Mouse (Mus musculus) megakaryocyte progenitor cell, adult 5-6 weeks (primary cell): ENCODE measurements around the gene H2al1e. TPM values are rescaled to one million over a fixed set of nuclear protein-coding genes. Genes with fewer than 3 reads are reported as not detected.
"Not testable (repeated sequence)": the region's sequence is repeated elsewhere in the genome, so short reads cannot be mapped to it uniquely, and the experiment has no call there.

Source experiments
- ATAC-seq: replicated peaks from 2 replicates; pipeline ENCODE4 v1.8.0; 2016; ENCODE audit warnings: mild to moderate bottlenecking, moderate TSS enrichment, inconsistent platforms; ENCODE audit not compliant: poor library complexity
- total RNA-seq, 2 experiments: library from RNA; stranded (forward) in 1 of 2; stranded (reverse) in 1 of 2; fragments of 157-497, 149-512 nt in 1 of 2; fragments of 200-1000 nt in 1 of 2; gene quantifications; 2 replicates each; pipeline versions ENCODE4 v1.2.3 to v1.2.4; 2015 to 2017

The H2al1e gene
- total RNA-seq (2015) (not detected in 2 replicates), total RNA-seq (2017) (not detected in 2 replicates)

- not testable (repeated sequence) for ATAC-seq
Observed at GRCm38 (mm10) chrX:11311634-11312033, at the start of gene H2al1e. TSS of gene H2al1e (plus strand) at chrX:11311934.

DNA sequence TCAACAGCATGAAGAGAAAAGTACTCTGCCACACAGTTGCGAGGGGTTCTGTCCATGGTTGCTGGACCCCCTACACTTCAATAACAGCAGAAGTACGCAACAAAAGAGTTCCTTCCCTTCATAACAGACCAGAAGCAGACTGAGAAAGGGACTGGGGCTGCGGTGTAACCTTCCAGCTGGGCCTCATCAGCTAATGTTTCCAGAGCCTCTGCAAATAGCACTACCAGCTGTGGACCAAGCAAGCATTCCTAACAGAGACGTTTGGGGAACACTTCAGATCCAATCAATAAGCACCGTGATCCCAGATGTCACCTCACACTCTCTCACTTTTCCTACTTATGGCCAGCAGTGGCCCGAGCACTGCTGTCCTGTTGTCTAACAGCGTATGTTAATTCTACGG, 46.8 kb upstream of the H2al1e start:
- no peak for ATAC-seq

DNA sequence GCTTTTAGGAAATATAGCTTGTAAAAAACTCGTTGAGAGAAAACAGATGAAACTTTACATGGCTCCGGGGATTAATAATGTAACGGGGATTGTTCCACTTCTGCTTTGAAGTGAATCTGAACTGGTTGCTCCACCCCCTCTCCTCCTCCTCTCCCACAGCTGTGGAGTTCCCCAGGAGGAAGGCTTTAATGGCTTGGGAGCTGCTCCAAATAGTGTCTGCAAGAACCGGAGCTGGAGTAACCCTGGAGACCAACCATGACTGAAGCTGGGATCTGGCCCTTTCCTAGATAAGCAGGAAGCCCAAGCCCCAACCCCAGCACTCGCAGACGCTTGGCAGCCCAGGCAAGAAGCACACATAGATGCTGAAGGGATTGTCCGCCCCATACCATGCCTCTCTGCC, 43.9 kb upstream of the H2al1e start:
- ATAC-seq = no peak

GRCm38 (mm10) chrX:11269074-11269473, 42.7 kb upstream of the H2al1e start:
- ATAC-seq = no peak

DNA sequence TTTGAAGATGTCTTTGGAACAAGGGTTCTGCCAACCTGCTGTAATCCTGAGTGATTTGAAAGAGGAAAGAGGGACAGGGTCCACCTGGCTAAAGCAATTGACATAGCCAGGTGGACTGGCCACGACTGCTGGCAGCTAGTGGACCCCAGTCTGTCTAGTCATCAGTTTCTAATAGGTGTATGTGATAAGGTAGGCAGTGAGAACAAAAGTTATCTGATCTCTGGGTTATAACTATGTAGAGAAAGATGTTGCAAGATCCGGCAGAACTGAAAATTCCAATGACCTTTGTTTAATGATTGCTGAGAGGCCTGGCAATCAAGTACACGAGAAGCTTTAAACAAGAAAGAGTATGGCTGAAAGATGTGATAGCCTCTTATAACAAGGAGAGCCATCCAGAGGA, 38.5 kb upstream of the H2al1e start:
- no peak for ATAC-seq

DNA sequence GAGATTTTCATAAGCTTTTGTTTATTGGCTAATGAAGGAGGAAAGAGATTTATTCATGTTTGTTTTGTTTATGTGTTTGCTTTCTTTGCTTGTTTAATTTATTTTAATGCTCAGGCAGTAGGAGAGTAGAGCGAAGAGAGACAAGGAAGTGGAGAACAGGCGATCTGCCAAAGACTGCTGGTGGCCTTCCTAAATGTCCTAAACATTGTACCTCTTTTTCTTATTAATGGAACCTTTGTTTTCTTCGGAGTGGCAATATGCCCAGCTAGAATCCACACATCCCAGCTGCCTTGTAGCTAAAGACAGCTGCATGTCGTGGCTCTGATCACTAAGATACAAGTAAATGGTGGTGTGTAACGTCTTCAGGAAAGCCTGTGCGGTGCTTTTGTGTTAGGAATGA, 34.7 kb upstream of the H2al1e start:
- no peak for ATAC-seq

- ATAC-seq = no peak
Observed at GRCm38 (mm10) chrX:11280741-11281140, 31.0 kb upstream of the H2al1e start.

DNA sequence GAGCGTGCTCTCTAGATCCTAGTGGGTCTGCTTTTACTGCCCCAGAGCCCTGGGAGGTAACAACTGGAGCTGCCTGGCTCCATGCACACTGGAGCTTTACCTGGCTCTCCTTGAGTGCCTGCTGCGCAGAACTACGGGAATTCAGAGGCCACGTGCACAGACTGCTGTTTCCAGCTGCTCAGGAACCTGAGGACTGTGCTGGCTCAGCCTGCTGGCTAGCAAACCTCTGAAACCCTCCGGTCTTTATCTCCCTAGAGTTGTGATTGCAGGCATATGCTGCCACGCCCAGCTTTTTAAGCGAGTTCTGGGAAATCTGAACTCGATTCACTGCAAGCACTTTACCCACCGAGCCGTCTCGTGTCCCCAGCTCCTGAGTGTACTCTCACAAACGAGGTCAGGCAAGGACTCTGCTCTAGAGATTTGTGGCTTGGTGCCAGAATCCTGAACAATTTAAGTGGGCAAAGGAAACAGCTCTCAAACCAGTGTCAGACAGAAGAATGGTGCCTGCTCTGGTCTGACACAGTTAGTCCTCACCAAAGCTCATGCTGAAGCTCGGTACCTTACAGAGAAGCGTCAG, 23.3 kb upstream of the H2al1e start:
- no peak for ATAC-seq

DNA sequence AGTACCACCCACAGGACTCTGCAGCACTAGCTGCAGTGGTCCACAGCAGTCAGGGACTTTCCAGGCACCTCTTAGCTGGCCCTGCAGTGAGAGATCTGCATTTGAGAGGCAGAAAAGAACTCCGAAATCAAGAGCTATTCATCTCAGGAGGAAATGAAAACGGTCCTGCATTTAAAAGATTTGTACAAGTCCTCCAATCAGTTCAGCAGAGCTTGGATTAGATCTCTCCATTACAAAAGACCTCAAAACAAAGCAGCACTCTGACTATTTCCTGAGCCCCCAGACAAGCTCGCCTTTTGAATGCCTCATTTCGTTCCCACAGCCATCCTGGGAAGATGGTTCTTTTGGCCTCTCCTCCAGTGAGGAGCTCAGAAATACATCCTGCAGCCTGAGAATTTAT, 22.5 kb upstream of the H2al1e start:
- no peak for ATAC-seq

DNA sequence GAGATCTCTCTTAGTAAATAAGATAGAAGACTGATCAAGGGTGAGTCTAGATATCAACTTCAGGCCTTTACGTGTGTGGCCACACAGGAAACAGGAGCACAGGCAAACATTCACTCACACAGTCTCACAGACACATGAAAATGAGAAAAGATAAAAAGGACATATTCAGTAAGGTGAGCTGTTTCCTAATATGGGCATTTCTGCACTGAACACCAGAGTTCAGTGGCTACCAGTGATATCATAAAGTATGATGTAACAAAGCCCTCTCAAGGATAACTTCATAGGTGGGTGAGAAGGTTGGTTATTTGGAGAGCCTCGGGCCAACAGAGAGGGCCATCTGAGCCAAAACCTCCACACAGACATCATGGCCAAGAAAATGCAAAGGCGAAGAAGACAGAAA, 12.8 kb upstream of the H2al1e start, which contains the start of gene H2al1a:
TSS of gene H2al1a (plus strand) at position 301 of the 400 bp plus-strand sequence.
- ATAC-seq = not testable (repeated sequence)

DNA sequence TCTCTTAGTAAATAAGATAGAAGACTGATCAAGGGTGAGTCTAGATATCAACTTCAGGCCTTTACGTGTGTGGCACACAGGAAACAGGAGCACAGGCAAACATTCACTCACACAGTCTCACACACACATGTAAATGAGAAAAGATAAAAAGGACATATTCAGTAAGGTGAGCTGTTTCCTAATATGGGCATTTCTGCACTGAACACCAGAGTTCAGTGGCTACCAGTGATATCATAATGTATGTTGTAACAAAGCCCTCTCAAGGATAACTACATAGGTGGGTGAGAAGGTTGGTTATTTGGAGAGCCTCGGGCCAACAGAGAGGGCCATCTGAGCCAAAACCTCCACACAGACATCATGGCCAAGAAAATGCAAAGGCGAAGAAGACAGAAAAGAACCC, 9.6 kb upstream of the H2al1e start, which contains the start of gene H2al1b:
TSS of gene H2al1b (plus strand) at position 301 of the 400 bp plus-strand sequence.
- ATAC-seq = not testable (repeated sequence)

DNA sequence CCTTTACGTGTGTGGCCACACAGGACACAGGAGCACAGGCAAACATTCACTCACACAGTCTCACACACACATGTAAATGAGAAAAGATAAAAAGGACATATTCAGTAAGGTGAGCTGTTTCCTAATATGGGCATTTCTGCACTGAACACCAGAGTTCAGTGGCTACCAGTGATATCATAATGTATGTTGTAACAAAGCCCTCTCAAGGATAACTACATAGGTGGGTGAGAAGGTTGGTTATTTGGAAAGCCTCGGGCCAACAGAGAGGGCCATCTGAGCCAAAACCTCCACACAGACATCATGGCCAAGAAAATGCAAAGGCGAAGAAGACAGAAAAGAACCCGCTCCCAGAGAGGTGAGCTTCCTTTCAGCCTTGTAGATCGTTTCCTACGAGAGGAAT, 6.4 kb upstream of the H2al1e start, which contains the start of gene H2al1c:
TSS of gene H2al1c (plus strand) at position 301 of the 400 bp plus-strand sequence.
- ATAC-seq = not testable (repeated sequence)

DNA sequence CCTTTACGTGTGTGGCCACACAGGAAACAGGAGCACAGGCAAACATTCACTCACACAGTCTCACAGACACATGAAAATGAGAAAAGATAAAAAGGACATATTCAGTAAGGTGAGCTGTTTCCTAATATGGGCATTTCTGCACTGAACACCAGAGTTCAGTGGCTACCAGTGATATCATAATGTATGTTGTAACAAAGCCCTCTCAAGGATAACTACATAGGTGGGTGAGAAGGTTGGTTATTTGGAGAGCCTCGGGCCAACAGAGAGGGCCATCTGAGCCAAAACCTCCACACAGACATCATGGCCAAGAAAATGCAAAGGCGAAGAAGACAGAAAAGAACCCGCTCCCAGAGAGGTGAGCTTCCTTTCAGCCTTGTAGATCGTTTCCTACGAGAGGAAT, 3.2 kb upstream of the H2al1e start, which contains the start of gene H2al1d:
TSS of gene H2al1d (plus strand) at position 301 of the 400 bp plus-strand sequence.
- ATAC-seq = not testable (repeated sequence)

GRCm38 (mm10) chrX:11314858-11315257, 3.1 kb downstream of the H2al1e start, which contains the start of gene H2al1f:
TSS of gene H2al1f (plus strand) at chrX:11315158.
- ATAC-seq = not testable (repeated sequence)

GRCm38 (mm10) chrX:11317956-11318355, 6.2 kb downstream of the H2al1e start, which contains the start of gene H2al1g:
TSS of gene H2al1g (plus strand) at chrX:11318256.
- ATAC-seq = not testable (repeated sequence)

GRCm38 (mm10) chrX:11321192-11321591, 9.5 kb downstream of the H2al1e start, which contains the start of gene H2al1h:
TSS of gene H2al1h (plus strand) at chrX:11321492.
- ATAC-seq = not testable (repeated sequence)

GRCm38 (mm10) chrX:11324359-11324758, 12.6 kb downstream of the H2al1e start, which contains the start of gene H2al1i:
TSS of gene H2al1i (plus strand) at chrX:11324659.
- ATAC-seq = not testable (repeated sequence)

DNA sequence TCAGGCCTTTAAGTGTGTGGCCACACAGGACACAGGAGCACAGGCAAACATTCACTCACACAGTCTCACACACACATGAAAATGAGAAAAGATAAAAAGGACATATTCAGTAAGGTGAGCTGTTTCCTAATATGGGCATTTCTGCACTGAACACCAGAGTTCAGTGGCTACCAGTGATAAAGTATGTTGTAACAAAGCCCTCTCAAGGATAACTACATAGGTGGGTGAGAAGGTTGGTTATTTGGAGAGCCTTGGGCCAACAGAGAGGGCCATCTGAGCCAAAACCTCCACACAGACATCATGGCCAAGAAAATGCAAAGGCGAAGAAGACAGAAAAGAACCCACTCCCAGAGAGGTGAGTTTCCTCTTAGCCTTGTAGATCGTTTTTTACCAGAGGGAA, 15.8 kb downstream of the H2al1e start, which contains the start of gene H2al1j:
TSS of gene H2al1j (plus strand) at position 301 of the 400 bp plus-strand sequence.
- not testable (repeated sequence) for ATAC-seq

GRCm38 (mm10) chrX:11345762-11346161, 34.0 kb downstream of the H2al1e start:
- ATAC-seq = no peak

- ATAC-seq = no peak
Observed at GRCm38 (mm10) chrX:11346756-11347155, 35.0 kb downstream of the H2al1e start.

DNA sequence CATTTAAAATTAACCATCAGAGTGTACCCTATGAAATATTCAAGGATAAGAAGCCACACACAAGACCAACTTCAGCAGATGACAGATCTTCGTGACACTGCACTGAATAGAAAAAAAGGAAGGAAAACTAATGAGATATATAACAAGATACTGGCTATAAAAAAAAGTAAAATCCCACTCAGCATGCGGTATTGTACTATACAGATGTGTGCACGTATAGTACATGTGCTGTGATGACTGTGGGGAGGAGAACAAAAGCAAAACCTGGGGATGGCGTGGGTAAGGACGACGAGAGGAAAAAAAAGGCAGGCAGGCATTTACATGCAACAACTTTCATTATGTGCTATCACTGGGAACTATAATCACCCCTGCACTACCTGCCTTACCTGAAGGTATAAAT, 49.1 kb downstream of the H2al1e start:
- peak; percentile 54 for ATAC-seq

DNA sequence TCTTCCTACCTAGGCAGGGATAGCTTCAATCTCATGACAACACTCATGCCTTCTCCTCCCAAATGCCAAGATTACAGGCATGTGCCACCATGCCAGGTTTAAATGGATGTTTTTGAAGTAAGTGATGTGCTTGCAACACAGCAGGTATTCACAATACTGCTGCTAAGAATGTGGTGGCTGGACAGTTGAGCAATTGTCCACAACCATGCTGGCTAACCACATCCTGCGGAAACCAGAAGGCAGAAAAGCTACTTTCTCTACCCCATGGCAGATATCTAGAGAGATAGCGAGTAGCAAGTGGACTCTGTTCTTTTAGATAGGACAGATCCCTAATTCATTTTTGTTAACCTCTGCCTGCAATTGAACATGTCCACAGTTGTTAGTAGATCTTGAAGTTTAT, 49.5 kb downstream of the H2al1e start:
- peak; percentile 95 for ATAC-seq
